Mouse (Mus musculus): ENCODE measurements around the gene Tnni2. TPM values are rescaled to one million over a fixed set of nuclear protein-coding genes. Genes with fewer than 3 reads are reported as not detected.

The Tnni2 gene
- total and polyA plus RNA-seq, 2 experiments from 2014 or later = 0.46 TPM; not detected in 1

DNA sequence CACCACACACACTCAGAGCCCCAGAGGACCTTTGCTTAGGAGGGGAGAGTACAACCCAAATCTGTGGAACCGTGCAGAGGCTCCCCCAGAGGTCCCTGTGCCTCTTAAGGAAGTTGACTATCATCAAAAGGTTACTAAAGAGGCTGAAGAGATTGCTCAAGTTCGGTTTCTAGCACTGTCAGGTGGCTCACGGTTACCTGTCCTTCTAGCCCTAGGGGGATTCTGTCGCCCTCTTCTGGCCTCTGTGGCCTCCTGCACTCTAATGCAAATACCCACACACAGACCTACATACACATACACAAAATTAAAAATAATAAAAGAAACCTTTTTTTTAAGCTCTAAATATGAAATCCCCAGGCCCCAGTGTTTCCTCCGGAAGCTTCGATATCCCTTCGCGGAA is 22.9 kb upstream of the Tnni2 start:
- H3K4me2 ChIP-seq (ENCODE audit: low read depth, low read length, poor library complexity, severe bottlenecking) = no peak overlapping the region
- no peak for TF ChIP-seq CTCF (IDR thresholded peaks at IDR 0.05)
- no peaks in the 10 kb centered on the region for H3K27me3 ChIP-seq (ENCODE audit: insufficient read depth, low read length)
- no peaks in the 10 kb centered on the region for H3K36me3 ChIP-seq (ENCODE audit: insufficient read depth, low read length)
- no peaks in the 10 kb centered on the region for H3K4me1 ChIP-seq (ENCODE audit: insufficient read depth, low read length)
- no peak overlapping the region for H3K9ac ChIP-seq (replicated peaks; ENCODE audit: low read length, poor library complexity, severe bottlenecking)
- 92% methylated on average over 8 of the region's 8 CpGs for WGBS
- H3K9me3 ChIP-seq (ENCODE audit: low read length) = no peaks in the 10 kb centered on the region
- H3K4me3 ChIP-seq (ENCODE audit: low read depth, low read length) = no peak overlapping the region
- DNase-seq (ENCODE audit: low spot score) (no peak), ATAC-seq (ENCODE audit: low FRiP score) (no peak)
- no peak overlapping the region for H3K27ac ChIP-seq (ENCODE audit: low read depth, low read length)

DNA sequence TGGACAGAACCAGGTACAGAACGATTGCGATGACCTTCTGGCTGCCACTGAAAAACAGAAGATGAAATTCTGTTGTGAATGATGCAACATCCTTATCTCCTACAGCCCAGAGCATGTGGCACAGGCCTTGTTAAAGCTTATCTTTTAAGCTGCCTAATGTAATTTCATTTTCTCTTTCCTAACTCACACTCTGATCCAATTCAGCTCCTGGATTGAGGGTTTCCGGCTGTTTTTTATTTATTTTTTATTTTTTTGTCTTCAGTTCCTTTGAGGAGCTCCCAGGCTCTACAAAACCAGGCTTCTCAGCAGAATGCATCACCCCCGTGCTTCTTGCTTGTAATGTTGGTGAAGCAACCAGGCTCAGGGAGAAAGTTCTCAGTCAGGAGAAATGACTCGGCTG is 21.7 kb upstream of the Tnni2 start:
- no peaks in the 10 kb centered on the region for H3K36me3 ChIP-seq (ENCODE audit: insufficient read depth, low read length)
- H3K4me2 ChIP-seq (ENCODE audit: low read depth, low read length, poor library complexity, severe bottlenecking) = no peak overlapping the region
- no peak overlapping the region for H3K4me3 ChIP-seq (ENCODE audit: low read depth, low read length)
- DNase-seq (ENCODE audit: low spot score) (no peak), ATAC-seq (ENCODE audit: low FRiP score) (no peak)
- H3K27me3 ChIP-seq (ENCODE audit: insufficient read depth, low read length) = no peaks in the 10 kb centered on the region
- no peaks in the 10 kb centered on the region for H3K9me3 ChIP-seq (ENCODE audit: low read length)
- H3K27ac ChIP-seq (ENCODE audit: low read depth, low read length) = no peak overlapping the region
- no peaks in the 10 kb centered on the region for H3K4me1 ChIP-seq (ENCODE audit: insufficient read depth, low read length)
- TF ChIP-seq CTCF (IDR thresholded peaks at IDR 0.05) = no peak
- H3K9ac ChIP-seq (replicated peaks; ENCODE audit: low read length, poor library complexity, severe bottlenecking) = no peak overlapping the region
- 70% methylated on average over 5 of the region's 5 CpGs for WGBS

DNA sequence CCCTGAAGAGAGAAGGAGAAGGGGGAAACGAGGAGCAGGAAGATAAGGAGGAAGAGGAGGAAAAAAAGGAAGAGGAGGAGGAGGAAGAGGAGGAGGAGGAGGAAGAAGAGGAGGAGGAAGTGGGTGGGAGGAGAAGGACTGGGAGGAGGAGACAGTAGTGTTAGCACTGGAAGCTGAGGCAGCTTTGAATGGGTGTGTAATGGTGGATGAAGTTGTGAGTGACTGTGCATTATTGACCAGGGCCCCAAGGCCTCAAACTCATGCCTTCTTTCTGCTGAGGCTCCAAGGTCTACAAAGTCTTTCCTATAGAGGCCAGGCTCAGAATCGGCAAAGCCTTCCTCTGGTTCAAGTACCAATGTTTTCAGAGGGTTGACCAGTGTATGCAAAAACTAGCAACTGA is 19.8 kb upstream of the Tnni2 start:
- no peaks in the 10 kb centered on the region for H3K4me1 ChIP-seq (ENCODE audit: insufficient read depth, low read length)
- ATAC-seq (ENCODE audit: low FRiP score) = no peak
- H3K9me3 ChIP-seq (ENCODE audit: low read length) = no peaks in the 10 kb centered on the region
- no peaks in the 10 kb centered on the region for H3K27me3 ChIP-seq (ENCODE audit: insufficient read depth, low read length)
- 75% methylated on average over 2 of the region's 2 CpGs for WGBS
- H3K4me2 ChIP-seq (ENCODE audit: low read depth, low read length, poor library complexity, severe bottlenecking) = no peak overlapping the region
- TF ChIP-seq CTCF (IDR thresholded peaks at IDR 0.05) = no peak
- no peak overlapping the region for H3K9ac ChIP-seq (replicated peaks; ENCODE audit: low read length, poor library complexity, severe bottlenecking)
- DNase-seq (ENCODE audit: low spot score) = no peak
- H3K36me3 ChIP-seq (ENCODE audit: insufficient read depth, low read length) = no peaks in the 10 kb centered on the region
- no peak overlapping the region for H3K4me3 ChIP-seq (ENCODE audit: low read depth, low read length)
- H3K27ac ChIP-seq (ENCODE audit: low read depth, low read length) = no peak overlapping the region

DNA sequence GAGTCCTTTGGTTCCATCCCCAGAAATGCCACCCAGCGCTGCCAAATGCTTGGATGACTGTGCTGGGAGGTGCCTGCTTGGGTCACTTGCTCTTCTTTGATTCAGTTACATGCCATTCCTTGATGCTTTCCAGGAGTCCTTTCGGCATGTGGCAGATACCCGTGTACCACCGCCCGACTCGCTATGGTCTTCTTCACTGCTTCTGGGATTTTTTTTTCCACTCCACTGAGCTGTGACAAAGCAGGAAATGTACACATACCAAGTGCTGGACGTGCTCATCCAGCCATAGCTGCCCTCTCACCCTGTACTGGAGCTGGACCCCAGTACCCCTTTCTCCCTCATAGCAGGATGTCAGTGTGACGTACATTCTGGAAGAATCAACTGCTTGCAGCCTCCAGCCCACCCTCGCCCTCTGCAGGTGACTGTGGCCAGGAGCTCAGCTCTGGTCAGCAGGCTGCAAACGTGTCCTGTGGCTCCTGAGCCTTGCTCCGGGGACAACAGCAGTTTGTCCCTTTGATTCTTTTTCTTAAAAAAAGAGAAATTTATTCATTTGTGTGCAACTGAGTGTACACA is 15.9 kb upstream of the Tnni2 start:
- no peaks in the 10 kb centered on the region for H3K27me3 ChIP-seq (ENCODE audit: insufficient read depth, low read length)
- no peak overlapping the region for H3K4me2 ChIP-seq (ENCODE audit: low read depth, low read length, poor library complexity, severe bottlenecking)
- H3K27ac ChIP-seq (ENCODE audit: low read depth, low read length) = no peak overlapping the region
- ATAC-seq (ENCODE audit: low FRiP score) (no peak), DNase-seq (ENCODE audit: low spot score) (peak; percentile 16)
- peak; percentile 65 for TF ChIP-seq CTCF (IDR thresholded peaks at IDR 0.05)
- 53% methylated on average over 11 of the region's 11 CpGs for WGBS
- no peak overlapping the region for H3K9ac ChIP-seq (replicated peaks; ENCODE audit: low read length, poor library complexity, severe bottlenecking)
- H3K4me1 ChIP-seq (ENCODE audit: insufficient read depth, low read length) = no peaks in the 10 kb centered on the region
- H3K4me3 ChIP-seq (ENCODE audit: low read depth, low read length) = no peak overlapping the region
- H3K36me3 ChIP-seq (ENCODE audit: insufficient read depth, low read length) = no peaks in the 10 kb centered on the region
- no peaks in the 10 kb centered on the region for H3K9me3 ChIP-seq (ENCODE audit: low read length)

DNA sequence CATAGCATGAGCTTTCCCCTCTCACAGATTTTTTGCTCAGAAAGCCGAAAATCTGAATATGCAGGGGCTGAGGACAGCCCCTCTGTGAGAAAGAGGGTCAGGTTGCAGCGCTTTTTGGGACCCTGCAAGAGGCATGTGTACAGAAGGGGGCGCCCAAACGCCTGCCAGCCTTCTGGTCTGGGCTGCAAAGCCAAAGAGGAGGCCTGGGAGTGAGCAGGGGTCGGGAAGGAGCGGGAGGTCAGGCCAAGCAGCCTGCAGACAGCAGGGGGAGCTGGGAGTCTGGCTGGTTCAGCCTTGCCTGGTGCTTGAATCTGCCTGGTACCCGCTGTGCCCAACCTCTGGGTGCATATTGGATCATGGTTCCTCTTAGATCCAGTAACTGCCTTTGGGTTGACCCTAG is 13.4 kb upstream of the Tnni2 start:
- Histone ChIP-seq H3K4me1 (ENCODE audit: insufficient read depth, low read length) (no peaks in the 10 kb centered on the region), H3K4me2 (ENCODE audit: low read depth, low read length, poor library complexity, severe bottlenecking) (no peak overlapping the region), H3K27ac (ENCODE audit: low read depth, low read length) (no peak overlapping the region), H3K4me3 (ENCODE audit: low read depth, low read length) (no peak overlapping the region), H3K36me3 (ENCODE audit: insufficient read depth, low read length) (no peaks in the 10 kb centered on the region), H3K27me3 (ENCODE audit: insufficient read depth, low read length) (no peaks in the 10 kb centered on the region), H3K9ac (replicated peaks; ENCODE audit: low read length, poor library complexity, severe bottlenecking) (no peak overlapping the region), H3K9me3 (ENCODE audit: low read length) (no peaks in the 10 kb centered on the region)
- ATAC-seq (ENCODE audit: low FRiP score) (no peak), DNase-seq (ENCODE audit: low spot score) (peak; percentile 50)
- peak; percentile 66 for TF ChIP-seq CTCF (IDR thresholded peaks at IDR 0.05)
- 11% methylated on average over 7 of the region's 7 CpGs for WGBS

DNA sequence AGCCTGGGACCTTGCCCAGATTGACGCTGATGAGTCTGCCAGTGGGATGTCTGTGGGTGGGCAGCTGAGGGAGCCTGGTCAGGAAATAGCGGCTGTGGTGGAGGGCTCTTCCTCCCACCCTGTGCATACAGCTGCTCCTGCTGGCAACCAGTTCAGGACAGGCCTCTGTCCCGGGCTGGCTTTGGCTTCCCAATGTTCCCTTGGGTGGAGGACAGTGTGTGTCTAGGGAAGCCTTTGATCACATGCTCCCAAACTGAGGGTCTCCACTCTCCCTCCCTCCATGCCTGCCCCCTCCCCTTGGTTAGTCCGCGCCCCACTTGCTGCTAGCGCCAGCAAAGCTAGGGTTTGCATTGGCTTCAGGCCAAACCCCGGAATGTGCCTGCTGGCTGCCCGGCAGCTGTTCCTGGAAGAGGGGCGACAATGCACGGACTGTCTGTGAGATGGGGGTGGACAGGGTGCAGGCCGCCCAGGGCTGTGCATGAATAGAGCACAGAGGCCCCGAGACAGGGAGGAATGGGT is 11.4 kb upstream of the Tnni2 start:
- Histone ChIP-seq H3K9ac (replicated peaks; ENCODE audit: low read length, poor library complexity, severe bottlenecking) (no peak overlapping the region), H3K4me3 (ENCODE audit: low read depth, low read length) (no peak overlapping the region), H3K4me2 (ENCODE audit: low read depth, low read length, poor library complexity, severe bottlenecking) (no peak overlapping the region), H3K9me3 (ENCODE audit: low read length) (no peaks in the 10 kb centered on the region), H3K4me1 (ENCODE audit: insufficient read depth, low read length) (no peaks in the 10 kb centered on the region), H3K36me3 (ENCODE audit: insufficient read depth, low read length) (no peaks in the 10 kb centered on the region), H3K27me3 (ENCODE audit: insufficient read depth, low read length) (no peaks in the 10 kb centered on the region), H3K27ac (ENCODE audit: low read depth, low read length) (no peak overlapping the region)
- ATAC-seq (ENCODE audit: low FRiP score) (peak; percentile 64), DNase-seq (ENCODE audit: low spot score) (peak; percentile 68)
- 41% methylated on average over 12 of the region's 12 CpGs for WGBS
- no peak for TF ChIP-seq CTCF (IDR thresholded peaks at IDR 0.05)
